Mouse (Mus musculus): ENCODE data around the gene Cmtm3. TPM values are rescaled to one million over a fixed set of nuclear protein-coding genes. Genes with fewer than 3 reads are reported as not detected.
A peak's percentile ranks its signal among the peaks of the same experiment; 100 is the strongest.

The Cmtm3 gene
- total RNA-seq, 2 experiments from 2014 or later, result 14.4 to 17.6 TPM

DNA sequence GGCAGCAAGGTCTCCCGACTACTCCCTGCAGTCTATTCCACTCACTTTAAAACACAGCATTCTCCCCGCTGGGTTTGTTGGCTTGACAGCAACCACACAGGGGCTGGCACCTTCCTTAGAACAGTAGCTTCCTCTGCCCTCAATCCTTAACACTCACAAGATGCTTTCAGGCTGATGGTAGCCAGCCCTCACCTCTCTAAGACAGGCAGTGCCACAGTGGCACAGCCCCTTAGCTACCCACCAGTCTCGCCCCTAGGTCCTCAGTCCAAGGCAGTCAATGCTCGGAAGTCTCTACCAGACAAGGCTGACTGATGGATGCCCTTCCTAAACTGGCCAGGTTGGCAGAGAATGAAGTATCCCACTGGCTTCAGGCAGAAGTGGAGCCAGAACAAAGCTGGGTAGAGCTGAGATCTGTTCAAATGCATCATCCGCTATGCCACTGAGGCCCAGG, 41.8 kb downstream of the Cmtm3 start:
- DNase-seq, result no peak

DNA sequence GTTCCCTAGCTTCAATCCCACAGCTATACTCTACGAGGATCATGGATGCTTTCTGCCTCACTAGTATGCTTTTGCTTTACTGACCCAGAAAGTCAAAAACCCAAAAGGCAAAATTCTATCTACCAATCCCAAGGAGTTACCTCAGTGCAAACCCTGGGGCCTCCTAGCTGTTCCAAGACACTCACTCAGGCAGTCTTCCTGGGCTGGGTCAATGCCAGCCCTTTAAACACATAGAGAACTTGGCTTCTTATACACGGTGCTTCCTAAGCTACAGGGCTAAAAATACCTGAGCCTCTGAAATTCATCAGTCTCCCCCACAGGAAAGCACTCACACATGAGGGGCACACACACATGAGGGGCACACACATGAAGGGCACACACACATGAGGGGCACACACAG, 44.1 kb downstream of the Cmtm3 start:
- no peak for DNase-seq

DNA sequence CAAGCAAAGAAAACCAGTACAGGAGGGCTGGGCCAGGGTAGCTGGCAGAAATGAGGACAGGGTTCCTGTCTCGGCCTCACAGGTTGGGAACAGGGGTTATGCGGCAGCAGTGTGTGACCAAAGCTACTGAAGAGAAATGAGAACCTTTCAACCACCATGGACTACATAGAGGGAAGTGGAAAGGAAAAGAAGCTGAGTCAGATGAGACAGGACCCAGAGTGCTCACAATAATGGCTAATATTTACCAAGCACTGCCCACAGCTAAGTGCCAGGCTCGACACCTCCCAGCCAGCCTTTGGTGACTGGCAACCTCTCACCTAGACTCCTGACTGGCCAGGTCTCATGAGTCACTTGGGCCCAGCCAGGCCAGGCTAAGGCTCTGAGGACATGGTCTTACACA, 44.8 kb downstream of the Cmtm3 start:
- DNase-seq, result peak; percentile 41 to 47

DNA sequence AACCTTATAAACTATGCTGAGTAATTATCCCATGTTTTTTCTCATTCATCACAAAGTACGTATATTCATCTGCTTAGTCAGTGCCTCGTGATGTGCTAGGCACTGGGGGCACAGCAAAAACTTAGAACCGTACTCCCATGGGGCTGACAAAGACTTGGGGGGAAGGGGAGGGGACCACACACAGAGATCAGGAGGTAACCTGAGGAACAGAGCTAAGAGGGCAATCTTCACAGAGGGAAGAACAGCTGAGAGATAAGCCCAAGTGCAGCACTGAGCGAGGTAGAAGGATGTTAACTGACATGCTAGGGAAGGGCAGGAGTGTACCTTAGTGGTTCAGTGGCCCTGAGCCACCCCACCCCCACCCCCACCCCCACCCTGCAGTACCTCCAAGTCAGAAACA, 47.5 kb downstream of the Cmtm3 start:
- no peak for DNase-seq

DNA sequence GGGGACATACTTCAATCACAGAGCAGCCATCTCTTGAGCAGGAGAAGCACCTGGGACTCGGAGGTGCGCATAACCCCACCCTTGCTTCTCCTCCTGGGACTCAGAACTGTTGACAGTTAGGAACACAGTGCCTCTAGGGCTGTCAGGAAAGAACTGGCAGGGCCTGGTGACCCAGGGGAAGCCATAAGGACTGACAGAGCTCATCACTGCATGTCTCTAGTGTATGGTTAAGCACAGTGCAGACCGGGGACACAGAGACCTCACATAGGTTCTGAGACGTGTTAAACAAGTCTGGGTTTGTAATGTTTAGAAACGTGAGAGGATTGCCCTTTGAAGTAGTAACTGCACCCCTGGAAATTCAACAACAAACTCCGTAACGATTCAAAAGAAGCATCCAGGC, 48.3 kb downstream of the Cmtm3 start:
- no peak for DNase-seq

DNA sequence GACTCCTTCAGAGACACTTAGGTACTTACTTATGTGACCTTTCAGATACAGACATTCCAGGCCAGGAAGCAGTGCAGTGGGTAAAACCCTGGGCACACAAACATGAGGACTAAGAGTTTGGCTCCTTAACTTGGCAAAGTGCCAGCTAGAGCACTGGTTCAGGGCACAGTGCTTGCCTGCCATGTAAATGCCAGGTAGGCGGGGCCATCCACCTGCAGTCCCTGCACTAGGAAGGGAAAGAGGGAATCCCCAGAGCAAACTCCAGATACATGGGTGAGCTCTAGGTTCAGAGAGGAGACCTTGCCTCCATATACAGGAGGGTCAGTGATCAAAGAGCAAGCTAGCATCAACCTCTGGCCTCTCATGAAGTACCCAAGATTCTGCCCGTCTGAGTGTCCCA, 48.8 kb downstream of the Cmtm3 start:
- DNase-seq, result peak; percentile 47 to 64

DNA sequence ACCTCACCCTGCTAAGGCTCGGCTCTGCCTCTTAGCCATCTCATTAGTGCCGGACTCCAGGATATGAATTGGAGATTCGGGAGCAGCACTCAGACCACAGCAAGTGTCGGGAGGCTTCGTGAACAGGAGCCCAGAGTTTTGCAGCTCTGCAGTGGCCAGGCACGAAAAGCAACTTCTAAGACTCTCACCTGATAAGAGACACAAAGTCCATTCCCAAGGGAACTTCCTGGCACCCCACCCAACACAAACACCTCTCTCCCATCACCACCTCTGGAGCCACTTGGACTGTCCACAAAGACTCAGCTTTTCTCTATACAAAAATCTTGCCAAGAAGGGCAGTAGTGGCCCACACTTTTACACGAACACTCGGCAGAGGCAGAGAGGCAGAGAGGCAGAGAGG, 51.0 kb downstream of the Cmtm3 start:
- no peak for DNase-seq

DNA sequence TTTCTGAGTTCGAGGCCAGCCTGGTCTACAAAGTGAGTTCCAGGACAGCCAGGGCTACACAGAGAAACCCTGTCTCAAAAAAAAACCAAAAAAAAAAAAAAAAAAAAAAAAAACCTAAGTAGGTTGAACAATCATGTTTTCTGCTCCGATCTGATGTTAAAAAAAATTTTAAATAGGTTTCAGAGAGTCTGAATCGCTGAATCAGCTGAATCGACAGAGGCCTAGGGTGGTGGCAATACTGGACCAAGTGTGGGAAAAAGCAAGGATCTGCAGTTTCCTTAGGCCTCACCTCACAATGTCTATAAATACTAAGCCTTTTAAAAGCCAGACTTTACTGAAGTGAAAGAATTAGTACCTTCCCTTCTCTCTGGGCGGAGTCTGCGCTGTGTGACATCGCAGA, 53.9 kb downstream of the Cmtm3 start:
- DNase-seq, result no peak

DNA sequence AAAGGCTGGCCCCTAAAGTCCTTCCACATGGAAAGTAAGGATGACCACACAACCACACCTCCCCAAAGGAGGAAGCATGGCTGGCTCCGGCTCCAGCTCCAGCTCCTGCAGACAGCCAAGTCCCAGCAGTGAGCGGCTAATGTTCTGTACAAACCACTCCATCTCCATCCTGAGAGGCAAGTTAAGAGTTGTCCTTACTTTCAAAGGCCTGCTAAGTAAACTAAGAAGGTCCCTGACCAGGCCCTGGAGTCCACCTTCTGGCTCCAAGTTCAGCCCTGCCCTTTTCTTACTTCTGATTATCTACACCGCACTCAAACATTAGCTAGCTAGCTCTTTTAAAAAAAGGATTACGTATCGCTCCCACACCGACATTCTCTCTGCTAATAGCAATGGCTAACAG, 54.6 kb downstream of the Cmtm3 start:
- peak in 1 of 2 experiments; percentile 13 for DNase-seq

DNA sequence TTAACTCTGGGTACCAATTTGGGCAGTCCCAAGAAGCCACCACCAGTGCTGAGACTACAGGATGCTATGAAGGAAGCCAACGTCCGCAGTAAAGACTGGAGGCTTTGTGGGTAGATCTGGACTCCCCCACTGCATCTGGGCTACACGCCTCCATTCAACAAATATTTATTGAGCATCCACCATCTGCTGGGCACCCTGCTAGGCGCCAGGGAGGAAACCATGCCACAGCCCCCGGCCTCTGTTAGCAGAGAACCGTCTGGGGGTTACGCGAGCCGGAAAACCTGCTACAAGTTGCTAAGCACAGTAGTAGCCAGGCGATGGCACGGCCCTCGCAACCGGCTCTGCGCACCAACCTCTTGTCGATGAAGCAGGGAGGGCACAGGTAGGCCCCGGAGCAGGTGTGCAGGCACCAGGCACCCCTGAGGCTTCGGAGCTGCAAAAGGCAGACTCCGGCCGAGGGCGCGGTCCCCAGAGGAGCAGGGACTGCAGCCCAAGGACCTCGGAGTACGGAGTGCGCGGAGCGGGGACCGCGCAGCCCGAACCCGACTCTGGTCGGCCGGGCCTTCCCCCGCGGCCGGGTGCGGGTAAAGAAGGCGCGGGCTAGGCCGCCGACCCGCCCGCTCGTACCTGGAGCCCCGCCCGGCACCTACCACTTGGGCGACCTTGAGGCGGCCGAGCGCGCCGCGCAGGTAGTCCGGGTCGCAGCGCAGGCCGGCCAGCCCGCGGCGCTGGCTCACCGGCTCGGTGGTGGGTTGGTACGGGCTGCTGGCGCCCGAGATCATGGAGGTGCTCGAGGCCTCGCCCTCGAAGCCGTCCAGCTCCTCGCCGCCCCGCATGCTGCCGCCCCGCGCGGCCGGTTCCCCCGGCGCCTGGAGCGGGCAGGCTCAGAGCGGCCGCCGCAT, 55.8 kb downstream of the Cmtm3 start:
- DNase-seq, result peak in 1 of 2 experiments; percentile 51

DNA sequence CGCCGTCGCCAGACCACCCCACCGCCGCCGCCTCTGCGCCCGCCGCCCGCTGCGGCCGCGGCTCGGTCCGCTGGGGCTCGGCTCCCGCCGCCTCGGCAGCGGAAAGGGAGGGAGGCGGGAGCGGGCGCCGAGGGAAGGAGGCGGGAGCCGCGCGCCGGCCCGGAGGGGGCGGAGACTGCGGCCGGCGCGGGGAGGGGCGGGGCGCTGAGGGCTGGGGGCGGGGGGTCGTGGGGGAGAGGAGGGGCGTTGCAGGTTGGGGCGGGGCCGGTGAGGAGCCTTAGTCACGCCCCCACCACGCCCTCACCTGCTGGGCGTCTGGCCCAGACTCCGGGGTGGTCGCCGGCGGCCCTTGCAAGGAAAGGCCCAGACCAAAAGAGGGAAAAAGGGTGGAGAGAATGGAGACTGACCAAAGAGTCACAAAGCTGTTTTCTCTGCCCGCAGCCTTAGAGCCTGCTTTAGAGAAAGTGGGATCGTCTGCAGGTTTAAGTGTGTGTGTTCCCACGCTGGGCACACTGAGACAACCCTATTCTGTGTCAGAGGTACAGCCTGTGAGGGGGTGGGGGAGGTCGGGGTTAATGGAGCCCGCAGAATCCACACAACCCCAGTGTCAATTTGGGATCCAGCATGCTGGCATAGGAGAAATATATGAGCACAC, 56.6 kb downstream of the Cmtm3 start, which contains the start of gene Cmtm4:
Gene Cmtm4, minus strand, starts transcription at position 105 of the 655 bp plus-strand sequence.
- DNase-seq, result peak; percentile 69 to 74

Other genes with a start within 250 kb of the Cmtm3 start
- gene Cdh5, start 237.8 kb upstream of the Cmtm3 start, total RNA-seq (2021), result 100 to 1,000 TPM in 1 of 2 experiments, 10 to 100 TPM in 1; 97.6 to 104 TPM
- gene Bean1, start 169.0 kb upstream of the Cmtm3 start, total RNA-seq (2021), result 1 to 10 TPM; 1.5 to 1.8 TPM
- 1 to 10 TPM; 7.2 to 9.5 TPM for gene Tk2, start 90.9 kb upstream of the Cmtm3 start, total RNA-seq (2021)
- gene Cklf, start 88.5 kb upstream of the Cmtm3 start, total RNA-seq (2021), result 1 to 10 TPM; 2.6 to 4.8 TPM
- gene Cmtm2a, start 46.2 kb upstream of the Cmtm3 start, total RNA-seq (2021), result not detected
- gene Gm45711, start 29.3 kb upstream of the Cmtm3 start, total RNA-seq (2021), result not detected
- not detected for gene Cmtm1, start 29.3 kb upstream of the Cmtm3 start, total RNA-seq (2021)
- not detected for gene Gm11020, start 17.8 kb upstream of the Cmtm3 start, total RNA-seq (2021)
- not detected for gene Cmtm2b, start 17.2 kb upstream of the Cmtm3 start, total RNA-seq (2021)
- 10 to 100 TPM; 11.3 to 12.8 TPM for gene Cmtm4, start 56.4 kb downstream of the Cmtm3 start, total RNA-seq (2021)
- 10 to 100 TPM; 89.0 to 94.5 TPM for gene Dync1li2, start 103.6 kb downstream of the Cmtm3 start, total RNA-seq (2021)
- gene Terb1, start 170.5 kb downstream of the Cmtm3 start, total RNA-seq (2021), result not detected
- 10 to 100 TPM; 26.8 to 34.9 TPM for gene Nae1, start 195.2 kb downstream of the Cmtm3 start, total RNA-seq (2021)
- gene Car7, start 195.3 kb downstream of the Cmtm3 start, total RNA-seq (2021), result 1 to 10 TPM; 1.5 to 2.7 TPM